Mouse (Mus musculus) spleen, adult 2 months (tissue): ENCODE measurements around the gene Qpctl.

Experiments
- CTCF ChIP-seq: fragments of 200-500 bp; IDR thresholded peaks from 2 replicates; pipeline ENCODE4 v1.5.1; 2011; ENCODE audit warnings: mild to moderate bottlenecking, inconsistent platforms; ENCODE audit not compliant: insufficient read depth, insufficient read length, insufficient replicate concordance; ENCODE audit errors: extremely low read depth
- POLR2A ChIP-seq: fragments of 200-500 bp; IDR thresholded peaks from 2 replicates; pipeline ENCODE4 v1.6.1; 2011; ENCODE audit warnings: low read depth, low read length, inconsistent platforms

GRCm38 (mm10) chr7:19194676-19195075 lies 45.6 kb upstream of the Qpctl start:
- no peak for TF ChIP-seq CTCF
- TF ChIP-seq POLR2A, result no peak
